Mouse (Mus musculus) E14TG2a.4 (cell line): Measurements from ENCODE around the gene Ccl9.

Experiments
- CTCF ChIP-seq: conservative IDR thresholded peaks from 2 replicates; pipeline ENCODE4 v1.5.1; 2014; ENCODE audit warnings: low read length
- NANOG ChIP-seq: IDR thresholded peaks from 2 replicates; pipeline ENCODE4 v1.6.1; 2014; ENCODE audit warnings: borderline replicate concordance, low read length, mixed read lengths
- POU5F1 ChIP-seq: IDR thresholded peaks from 2 replicates; pipeline ENCODE4 v1.6.1; 2014; ENCODE audit warnings: low read length, borderline replicate concordance

DNA sequence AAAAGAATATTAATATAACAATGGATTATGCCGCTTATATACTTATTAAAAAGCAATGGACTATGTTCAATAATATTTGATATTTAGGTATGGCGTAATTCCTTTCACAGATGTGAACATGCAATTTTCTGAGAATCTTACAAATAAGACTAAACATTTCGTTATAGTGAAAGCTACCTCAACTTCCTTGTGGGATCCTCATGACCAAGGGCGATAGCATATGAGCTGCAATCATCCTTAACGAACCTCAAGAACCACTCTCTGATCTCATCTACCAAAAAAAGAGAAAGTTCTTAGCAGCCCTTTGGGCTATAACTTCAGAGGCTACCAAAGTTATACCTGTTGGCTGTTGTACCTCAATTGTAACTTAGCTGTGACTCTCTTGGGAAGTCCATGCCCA, 15.0 kb upstream of the Ccl9 start:
- TF ChIP-seq CTCF: no peak
- no peak for TF ChIP-seq POU5F1
- no peak for TF ChIP-seq NANOG
